Mouse (Mus musculus) cerebellum, adult 2 months (tissue): ENCODE data around the gene Snrnp25.

Experiments used
- CTCF ChIP-seq: fragments of 200-500 bp; IDR thresholded peaks from 2 replicates; pipeline ENCODE4 v1.5.1; 2011; ENCODE audit warnings: low read depth, mild to moderate bottlenecking, control low read depth, low read length, moderate library complexity, borderline replicate concordance; ENCODE audit not compliant: insufficient read depth
- POLR2A ChIP-seq: fragments of 200-500 bp; IDR thresholded peaks from 2 replicates; pipeline ENCODE4 v1.6.1; 2011; ENCODE audit warnings: low read length, control low read depth, borderline replicate concordance; ENCODE audit not compliant: insufficient read depth

DNA sequence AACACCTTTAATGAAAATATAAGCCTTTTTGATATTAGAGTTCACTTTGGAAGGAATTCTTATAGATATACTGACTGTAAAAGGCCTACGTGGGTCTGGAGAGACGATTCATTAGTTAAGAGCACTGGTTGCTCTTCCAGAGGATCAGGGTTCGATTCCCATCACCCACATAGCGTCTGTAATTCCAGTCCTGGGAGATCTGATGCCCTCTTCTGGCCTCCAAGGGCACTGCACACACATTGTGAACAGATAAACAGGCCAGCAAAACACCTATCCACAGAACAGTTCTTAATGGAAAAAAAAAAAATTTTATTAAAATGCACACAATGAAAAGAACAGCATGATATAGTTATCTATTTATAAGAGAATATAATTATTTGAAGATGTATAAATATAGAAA is 18.0 kb upstream of the Snrnp25 start:
- TF ChIP-seq POLR2A (no peak), CTCF (no peak)
